Mouse (Mus musculus): ENCODE results near the gene Sel1l2. TPM values are rescaled to one million over a fixed set of nuclear protein-coding genes. Genes with fewer than 3 reads are reported as not detected.

Gene Sel1l2
- total and polyA plus RNA-seq, 3 experiments = not detected

DNA sequence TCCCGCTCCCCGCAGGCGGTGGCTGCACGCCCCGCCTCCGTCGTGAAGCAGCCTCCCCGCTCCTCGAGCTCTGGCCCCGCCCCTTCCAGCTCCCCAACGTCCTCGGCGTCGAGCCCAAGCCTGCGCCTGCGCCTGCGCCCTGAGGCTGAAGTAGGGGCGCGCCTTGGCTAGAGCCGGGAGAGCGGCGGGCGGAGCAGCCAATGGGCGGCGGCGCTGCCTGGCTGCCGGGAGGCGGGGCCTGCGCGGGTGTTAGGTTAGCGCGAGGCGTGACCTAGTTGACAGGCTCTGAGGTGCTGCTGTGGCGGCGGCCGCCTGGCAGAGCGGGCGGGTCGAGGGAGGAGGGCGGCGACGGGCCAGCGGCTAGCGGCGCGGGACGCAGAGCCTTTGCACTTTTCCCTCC is 5.7 kb upstream of the Sel1l2 start, which contains the start of gene Macrod2:
Gene Macrod2 (plus strand): TSS at position 131 of the 400 bp plus-strand sequence.
- Histone ChIP-seq H3K4me3 (replicated peaks in 1 of 3; ENCODE audit: low read depth in 2 of 3, low read length in 2 of 3, poor library complexity in 1 of 3) (no peak within 1 kb of the TSS), H3K4me1 (ENCODE audit: control insufficient read depth in 1 of 2, insufficient read depth in 2 of 2) (no peaks in the 10 kb centered on the region), H3K27me3 (replicated peaks) (no peaks in the 10 kb centered on the region), H3K4me2 (ENCODE audit: insufficient read depth, low read depth, poor library complexity, severe bottlenecking) (no peak within 1 kb of the TSS), H3K36me3 (replicated peaks in 1 of 2; ENCODE audit: control insufficient read depth in 1 of 2, insufficient read depth in 1 of 2, low read length in 1 of 2) (no peaks in the 10 kb centered on the region), H3K9ac (ENCODE audit: insufficient read depth, low read depth) (no peak within 1 kb of the TSS), H3K9me3 (replicated peaks; ENCODE audit: low read length) (peaks cover 6% of the 10 kb centered on the region), H3K27ac (ENCODE audit: insufficient read depth, low read depth) (no peak within 1 kb of the TSS), H3K79me2 (replicated peaks; ENCODE audit: control insufficient read depth, extremely low read depth, insufficient read depth, poor library complexity, severe bottlenecking) (no peaks in the 10 kb centered on the region)
- no peak for DNase-seq (ENCODE audit: extremely low read depth)
- dilution Hi-C loops (cut with MboI; ENCODE audit: extremely low pct_ligation_motif_present, extremely low pct_unique_long_range_greater_than_20kb, low sequenced_read_pairs) (no loop called here), in situ Hi-C loops (cut with MboI; ENCODE audit: low pct_ligation_motif_present, low pct_unique_long_range_greater_than_20kb, low sequenced_read_pairs) (no loop called here)
- TF ChIP-seq HCFC1 (IDR thresholded peaks at IDR 0.05; ENCODE audit: low read depth, low read length) = no peak
- no peak for TF ChIP-seq POLR2A (IDR thresholded peaks at IDR 0.05; ENCODE audit: low read depth, low read length)
- no peak for TF ChIP-seq E2F4 (IDR thresholded peaks at IDR 0.05; ENCODE audit: insufficient replicate concordance, low read depth, low read length)
- TF ChIP-seq ZMIZ1 (IDR thresholded peaks at IDR 0.05; ENCODE audit: low read depth, low read length) = no peak
- no peak for TF ChIP-seq JUND (conservative IDR thresholded peaks at IDR 0.05; ENCODE audit: low read depth, low read length)
- TF ChIP-seq USF2 (conservative IDR thresholded peaks at IDR 0.05; ENCODE audit: low read depth, low read length) = no peak

DNA sequence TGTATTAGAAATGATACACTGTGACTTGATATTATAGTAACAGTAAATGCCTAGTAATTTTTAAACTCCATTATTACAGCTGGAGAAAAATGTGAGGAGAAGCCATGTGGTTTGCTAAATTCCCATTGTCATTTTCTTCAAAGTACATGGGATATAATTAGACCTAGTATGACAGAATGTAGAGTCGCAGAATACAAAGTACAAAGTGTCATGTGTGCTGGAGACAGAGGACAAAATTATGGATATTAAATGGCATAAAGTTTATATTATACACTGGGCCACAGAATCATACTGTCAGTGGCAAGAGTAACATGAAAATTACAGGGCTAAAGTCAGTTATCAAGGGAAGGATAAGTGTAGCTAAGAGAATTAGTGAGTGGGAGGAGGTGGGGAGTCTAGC is 24.7 kb downstream of the Sel1l2 start:
- no peak overlapping the region for H3K4me2 ChIP-seq (ENCODE audit: insufficient read depth, low read depth, poor library complexity, severe bottlenecking)
- H3K79me2 ChIP-seq (replicated peaks; ENCODE audit: control insufficient read depth, extremely low read depth, insufficient read depth, poor library complexity, severe bottlenecking) = no peaks in the 10 kb centered on the region
- DNase-seq (ENCODE audit: extremely low read depth) = no peak
- no peak overlapping the region for H3K4me3 ChIP-seq (replicated peaks in 1 of 3; ENCODE audit: low read depth in 2 of 3, low read length in 2 of 3, poor library complexity in 1 of 3)
- in situ Hi-C loops (cut with MboI; ENCODE audit: low pct_ligation_motif_present, low pct_unique_long_range_greater_than_20kb, low sequenced_read_pairs) (no loop called here), dilution Hi-C loops (cut with MboI; ENCODE audit: extremely low pct_ligation_motif_present, extremely low pct_unique_long_range_greater_than_20kb, low sequenced_read_pairs) (no loop called here)
- no peaks in the 10 kb centered on the region for H3K36me3 ChIP-seq (replicated peaks in 1 of 2; ENCODE audit: control insufficient read depth in 1 of 2, insufficient read depth in 1 of 2, low read length in 1 of 2)
- no peaks in the 10 kb centered on the region for H3K9me3 ChIP-seq (replicated peaks; ENCODE audit: low read length)
- no peaks in the 10 kb centered on the region for H3K27me3 ChIP-seq (replicated peaks)
- no peak for TF ChIP-seq TCF12 (IDR thresholded peaks at IDR 0.05; ENCODE audit: low read depth, low read length)
- no peak for TF ChIP-seq USF1 (IDR thresholded peaks at IDR 0.05; ENCODE audit: low read depth, low read length)
- TF ChIP-seq NRF1 (IDR thresholded peaks at IDR 0.05; ENCODE audit: low read depth, low read length) = no peak
- no peak for TF ChIP-seq SIN3A (IDR thresholded peaks at IDR 0.05; ENCODE audit: low read length)
- TF ChIP-seq KAT2A (IDR thresholded peaks at IDR 0.05; ENCODE audit: insufficient replicate concordance, low read length) = no peak
- no peak overlapping the region for H3K9ac ChIP-seq (ENCODE audit: insufficient read depth, low read depth)
- no peaks in the 10 kb centered on the region for H3K4me1 ChIP-seq (ENCODE audit: control insufficient read depth in 1 of 2, insufficient read depth in 2 of 2)
- no peak overlapping the region for H3K27ac ChIP-seq (ENCODE audit: insufficient read depth, low read depth)

DNA sequence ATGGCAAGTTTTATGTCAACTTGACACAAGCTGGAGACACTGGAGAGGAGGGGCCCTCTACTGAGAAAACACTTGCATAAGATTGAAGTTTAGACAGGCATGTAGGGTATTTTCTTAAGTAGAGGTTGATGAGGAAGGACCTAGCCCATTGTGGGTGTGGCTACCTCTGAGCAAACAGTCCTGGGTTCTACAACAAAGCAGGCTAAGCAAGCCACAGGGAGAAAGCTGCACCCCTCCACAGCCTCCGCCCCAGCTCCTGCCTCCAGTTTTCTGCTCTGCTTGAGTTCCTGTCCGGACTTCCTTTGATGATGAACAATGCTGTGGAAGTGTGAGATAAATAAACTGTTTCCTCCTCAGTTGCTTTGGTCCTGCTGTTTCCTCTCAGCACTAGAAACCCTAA is 29.6 kb downstream of the Sel1l2 start:
- Histone ChIP-seq H3K79me2 (replicated peaks; ENCODE audit: control insufficient read depth, extremely low read depth, insufficient read depth, poor library complexity, severe bottlenecking) (no peaks in the 10 kb centered on the region), H3K4me2 (ENCODE audit: insufficient read depth, low read depth, poor library complexity, severe bottlenecking) (no peak overlapping the region), H3K9me3 (replicated peaks; ENCODE audit: low read length) (no peaks in the 10 kb centered on the region), H3K9ac (ENCODE audit: insufficient read depth, low read depth) (no peak overlapping the region), H3K4me3 (replicated peaks in 1 of 3; ENCODE audit: low read depth in 2 of 3, low read length in 2 of 3, poor library complexity in 1 of 3) (no peak overlapping the region), H3K27ac (ENCODE audit: insufficient read depth, low read depth) (no peak overlapping the region), H3K4me1 (ENCODE audit: control insufficient read depth in 1 of 2, insufficient read depth in 2 of 2) (no peaks in the 10 kb centered on the region), H3K36me3 (replicated peaks in 1 of 2; ENCODE audit: control insufficient read depth in 1 of 2, insufficient read depth in 1 of 2, low read length in 1 of 2) (no peaks in the 10 kb centered on the region), H3K27me3 (replicated peaks) (no peaks in the 10 kb centered on the region)
- DNase-seq (ENCODE audit: extremely low read depth) = no peak
- no peak for TF ChIP-seq RAD21 (IDR thresholded peaks at IDR 0.05; ENCODE audit: low read depth, low read length)
- TF ChIP-seq JUND (conservative IDR thresholded peaks at IDR 0.05; ENCODE audit: low read depth, low read length) = no peak
- TF ChIP-seq CHD1 (IDR thresholded peaks at IDR 0.05; ENCODE audit: low read depth, low read length) = no peak
- no peak for TF ChIP-seq PAX5 (IDR thresholded peaks at IDR 0.05; ENCODE audit: low read length)
- TF ChIP-seq POLR2A (IDR thresholded peaks at IDR 0.05; ENCODE audit: low read depth, low read length) = no peak
- TF ChIP-seq GABPA (IDR thresholded peaks at IDR 0.05; ENCODE audit: insufficient replicate concordance, low read depth, low read length) = no peak
- TF ChIP-seq IRF4 (IDR thresholded peaks at IDR 0.05; ENCODE audit: low read depth, low read length) = no peak
- TF ChIP-seq ELF1 (IDR thresholded peaks at IDR 0.05; ENCODE audit: low read depth, low read length) = no peak
- TF ChIP-seq BHLHE40 (IDR thresholded peaks at IDR 0.05; ENCODE audit: low read depth, low read length) = no peak
- TF ChIP-seq MYC (IDR thresholded peaks at IDR 0.05; ENCODE audit: low read depth, low read length) = no peak
- no peak for TF ChIP-seq SMC3 (IDR thresholded peaks at IDR 0.05; ENCODE audit: low read depth, low read length)
- TF ChIP-seq ZMIZ1 (IDR thresholded peaks at IDR 0.05; ENCODE audit: low read depth, low read length) = no peak
- TF ChIP-seq ETS1 (conservative IDR thresholded peaks at IDR 0.05; ENCODE audit: low read depth, low read length) = no peak
- no peak for TF ChIP-seq USF1 (IDR thresholded peaks at IDR 0.05; ENCODE audit: low read depth, low read length)
- TF ChIP-seq MAFK (IDR thresholded peaks at IDR 0.05; ENCODE audit: insufficient replicate concordance, low read length) = no peak
- no peak for TF ChIP-seq RCOR1 (conservative IDR thresholded peaks at IDR 0.05; ENCODE audit: low read depth, low read length)
- no peak for TF ChIP-seq MXI1 (IDR thresholded peaks at IDR 0.05; ENCODE audit: low read depth, low read length)
- in situ Hi-C loops (cut with MboI; ENCODE audit: low pct_ligation_motif_present, low pct_unique_long_range_greater_than_20kb, low sequenced_read_pairs) = no loop called here
- dilution Hi-C loops (cut with MboI; ENCODE audit: extremely low pct_ligation_motif_present, extremely low pct_unique_long_range_greater_than_20kb, low sequenced_read_pairs) = no loop called here

All from CH12.LX (cell line).